Mouse (Mus musculus) liver, adult (tissue): ENCODE measurements around the gene Aifm1.

ENCODE experiments used
- GATA4 ChIP-seq: IDR thresholded peaks from 2 replicates; pipeline ENCODE4 v1.6.1; 2014; ENCODE audit warnings: mild to moderate bottlenecking, low read length; ENCODE audit not compliant: insufficient replicate concordance

Gene Aifm1

GRCm38 (mm10) chrX:48435477-48435900 is 77.9 kb downstream of the Aifm1 start:
- no peak for TF ChIP-seq GATA4

DNA sequence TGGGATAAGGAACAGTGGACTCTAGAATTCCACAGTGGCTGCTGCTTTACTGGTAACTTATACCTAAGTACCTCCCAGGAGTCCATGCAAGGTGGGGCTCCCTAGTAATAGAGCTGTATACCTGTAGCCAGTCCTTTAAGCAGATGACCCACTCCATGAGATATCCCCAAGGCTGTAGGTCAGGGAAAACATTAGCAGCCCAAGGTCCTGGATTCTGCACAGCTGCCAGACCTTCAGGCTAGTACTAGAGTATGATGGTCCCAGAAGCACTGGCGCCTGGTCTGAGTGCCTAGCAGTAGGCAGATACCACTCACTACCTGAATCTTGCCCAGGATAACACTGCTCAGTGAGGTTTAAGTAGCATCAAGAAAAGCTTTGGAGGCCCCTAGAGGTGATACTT is 79.1 kb downstream of the Aifm1 start:
- no peak for TF ChIP-seq GATA4

DNA sequence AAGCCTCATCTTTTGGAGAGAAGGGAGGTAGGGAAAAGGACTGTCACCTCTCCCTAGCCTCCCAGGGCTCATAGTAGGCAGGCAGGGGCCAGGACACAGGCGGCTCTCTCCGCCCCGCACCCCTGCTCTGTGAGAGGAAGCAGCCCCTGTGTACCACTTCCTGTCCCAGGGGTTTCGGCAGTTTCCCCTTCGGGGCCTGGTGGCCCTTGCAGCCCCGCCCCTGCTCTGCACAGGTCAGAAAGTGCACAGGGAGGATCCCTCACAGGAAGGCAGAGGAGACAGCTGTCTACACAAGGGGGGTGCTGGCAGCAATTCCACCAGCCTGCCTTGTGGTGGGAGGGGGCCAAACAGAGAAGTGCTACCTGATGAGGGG is 79.8 kb downstream of the Aifm1 start:
- no peak for TF ChIP-seq GATA4

- TF ChIP-seq GATA4: no peak
Observed at GRCm38 (mm10) chrX:48432599-48433526, 80.5 kb downstream of the Aifm1 start.

DNA sequence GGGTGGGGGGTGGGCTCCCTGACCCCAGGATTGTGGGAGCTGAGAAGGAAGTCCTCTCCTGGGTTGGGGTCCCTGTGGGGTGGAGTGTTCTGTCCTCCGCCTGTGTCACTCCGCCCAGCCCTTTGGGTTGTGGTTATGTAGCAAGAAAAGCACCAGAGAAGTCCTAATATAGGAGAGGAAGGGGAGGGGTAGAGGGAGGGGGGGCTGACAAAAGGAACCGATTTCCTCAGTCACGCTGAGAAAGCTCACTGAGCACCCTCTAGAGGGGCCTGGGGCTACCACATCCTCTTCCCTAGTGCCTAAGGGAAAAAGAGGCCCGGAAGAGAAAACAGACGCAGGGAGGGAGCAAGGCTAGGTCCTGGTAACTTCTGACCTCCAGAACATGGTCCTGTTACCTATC is 83.8 kb downstream of the Aifm1 start:
- no peak for TF ChIP-seq GATA4

- TF ChIP-seq GATA4: no peak
Observed at GRCm38 (mm10) chrX:48429100-48429499, 84.3 kb downstream of the Aifm1 start.

GRCm38 (mm10) chrX:48428642-48429041 is 84.7 kb downstream of the Aifm1 start:
- no peak for TF ChIP-seq GATA4

- no peak for TF ChIP-seq GATA4
Observed at GRCm38 (mm10) chrX:48428241-48428640, 85.1 kb downstream of the Aifm1 start.

DNA sequence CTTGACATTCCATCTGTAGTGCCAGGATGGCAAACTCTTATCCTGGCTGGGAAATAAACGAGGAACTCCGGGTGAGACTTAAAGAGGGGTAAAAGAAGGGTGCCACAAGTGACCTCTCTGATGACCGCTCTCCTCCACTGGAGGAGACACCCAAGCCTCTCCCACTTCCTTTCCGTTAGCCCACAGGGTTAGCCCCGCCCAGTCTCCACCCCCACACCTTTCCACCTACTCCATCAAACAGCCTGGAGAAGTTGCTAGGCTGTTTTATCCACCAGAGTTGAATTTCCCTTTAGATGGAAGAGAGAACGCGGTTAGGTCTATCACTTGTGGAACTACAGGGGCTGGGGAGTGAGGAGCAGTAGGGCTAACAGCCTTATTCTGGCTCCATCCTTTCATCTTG is 88.1 kb downstream of the Aifm1 start:
- TF ChIP-seq GATA4: no peak
